Mouse (Mus musculus) testis, adult 2 months (tissue): ENCODE results near the gene Klhdc10.

Source experiments
- CTCF ChIP-seq: fragments of 200-500 bp; IDR thresholded peaks from 2 replicates; pipeline ENCODE4 v1.5.1; 2012; ENCODE audit warnings: low read depth, mild to moderate bottlenecking, inconsistent platforms, low read length, moderate library complexity; ENCODE audit not compliant: control insufficient read depth, insufficient read depth, insufficient replicate concordance
- POLR2A ChIP-seq: fragments of 200-500 bp; IDR thresholded peaks from 2 replicates; pipeline ENCODE4 v1.6.1; 2012; ENCODE audit warnings: low read depth, mild to moderate bottlenecking, inconsistent platforms, low read length, moderate library complexity; ENCODE audit not compliant: control insufficient read depth

DNA sequence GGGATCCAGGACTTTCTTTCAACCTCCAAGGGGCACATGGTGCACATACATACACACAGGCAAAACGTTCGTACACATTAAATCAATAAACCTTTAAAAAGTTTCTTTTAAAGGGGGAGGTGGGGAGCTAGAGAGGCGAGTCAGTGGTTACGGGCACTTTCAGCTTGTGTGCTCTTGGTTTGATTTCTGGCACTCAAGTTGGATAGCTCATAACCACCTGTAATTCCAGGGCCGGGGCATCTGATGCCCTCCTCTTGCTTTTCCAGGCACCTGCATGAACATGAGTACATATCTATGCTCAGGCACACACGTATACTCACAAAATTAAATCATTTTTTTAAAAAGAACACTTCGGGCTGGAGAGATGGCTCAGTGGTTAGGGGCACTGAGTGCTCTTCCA, 9.7 kb upstream of the Klhdc10 start:
- TF ChIP-seq POLR2A, result no peak
- TF ChIP-seq CTCF, result no peak
